Mouse (Mus musculus) layer of hippocampus, adult 2 months (tissue): ENCODE data around the gene Procr. TPM values are rescaled to one million over a fixed set of nuclear protein-coding genes. Genes with fewer than 3 reads are reported as not detected.
A peak's percentile ranks its signal among the peaks of the same experiment; 100 is the strongest.

Experiments
- DNase-seq, 2 experiments: peaks; one replicate each; pipeline ENCODE4 v3.0.0; 2022; ENCODE audit warnings: low spot score in 2 of 2
- H3K27ac ChIP-seq: fragments of 200-600 bp; 2 replicates; pipeline ENCODE4 v1.8.1; 2022
- H3K4me3 ChIP-seq: fragments of 200-600 bp; 2 replicates; pipeline ENCODE4 v1.8.1; 2022; ENCODE audit warnings: mild to moderate bottlenecking
- CTCF ChIP-seq: fragments of 200-600 bp; conservative IDR thresholded peaks from 2 replicates; pipeline ENCODE4 v1.8.1; 2022; ENCODE audit warnings: antibody characterized with exemption, mild to moderate bottlenecking, moderate library complexity
- total RNA-seq, 2 experiments: library from RNA; stranded (reverse); gene quantifications; 2 replicates each; pipeline ENCODE4 v1.2.3; 2021

Procr gene
- total RNA-seq, 2 experiments from 2014 or later: 0.81 to 0.97 TPM

- Histone ChIP-seq H3K4me3 (no peak overlapping the region), H3K27ac (no peak overlapping the region)
- TF ChIP-seq CTCF: no peak
- DNase-seq: no peak
Measured at GRCm38 (mm10) chr2:155794674-155795445, 43.9 kb downstream of the Procr start.

GRCm38 (mm10) chr2:155798613-155799012 lies 47.7 kb downstream of the Procr start:
- Histone ChIP-seq H3K27ac (no peak overlapping the region), H3K4me3 (no peak overlapping the region)
- DNase-seq: no peak
- TF ChIP-seq CTCF: no peak

- no peak overlapping the region for H3K27ac ChIP-seq
Measured at GRCm38 (mm10) chr2:155802761-155803160, 51.8 kb downstream of the Procr start.

GRCm38 (mm10) chr2:155804053-155804452 lies 53.1 kb downstream of the Procr start:
- Histone ChIP-seq H3K4me3 (no peak overlapping the region), H3K27ac (no peak overlapping the region)
- DNase-seq: no peak
- no peak for TF ChIP-seq CTCF

More at GRCm38 (mm10) chr2:155802761-155803160, 51.8 kb downstream of the Procr start:
- H3K4me3 ChIP-seq: no peak overlapping the region
- DNase-seq: no peak
- TF ChIP-seq CTCF: peak; percentile 68

Other genes with a start within 250 kb of the Procr start
- 10 to 100 TPM; 62.6 to 70.8 TPM for gene Acss2, start 233.2 kb upstream of the Procr start, total RNA-seq
- gene Ggt7, start 232.9 kb upstream of the Procr start, total RNA-seq: 100 to 1,000 TPM; 114 to 124 TPM
- 10 to 100 TPM; 25.6 to 26.2 TPM for gene Gss, start 158.3 kb upstream of the Procr start, total RNA-seq
- 1 to 10 TPM; 5.5 to 5.6 TPM for gene Myh7b, start 139.9 kb upstream of the Procr start, total RNA-seq
- gene Trpc4ap, start 58.7 kb upstream of the Procr start, total RNA-seq: 100 to 1,000 TPM; 159 to 164 TPM
- 10 to 100 TPM; 23.6 to 24.8 TPM for gene Edem2, start 21.6 kb upstream of the Procr start, total RNA-seq
- not detected for gene Gm17581, start 15.3 kb upstream of the Procr start, total RNA-seq
- 10 to 100 TPM; 36.8 to 38.5 TPM for gene Mmp24, start 24.2 kb downstream of the Procr start, total RNA-seq
- gene BC029722, start 68.3 kb downstream of the Procr start, total RNA-seq: 10 to 100 TPM; 52.2 to 52.8 TPM
- 10 to 100 TPM; 61.7 to 65.1 TPM for gene Eif6, start 75.8 kb downstream of the Procr start, total RNA-seq
- not detected for gene Fam83c, start 83.7 kb downstream of the Procr start, total RNA-seq
- 10 to 100 TPM; 73.6 to 81.6 TPM for gene Uqcc1, start 179.2 kb downstream of the Procr start, total RNA-seq
- gene Gm15557, start 189.6 kb downstream of the Procr start, total RNA-seq: not detected
- gene Gdf5, start 194.2 kb downstream of the Procr start, total RNA-seq: under 1 TPM in 1 of 2 experiments, not detected in 1; 0.15 TPM
- 10 to 100 TPM; 19.0 to 21.0 TPM for gene Cep250, start 205.3 kb downstream of the Procr start, total RNA-seq